Mouse (Mus musculus): ENCODE results near the gene Dnm2.

Dnm2 gene

GRCm38 (mm10) chr9:21547075-21547941 lies 122.6 kb downstream of the Dnm2 start:
- DNase-seq: peak; percentile 61

GRCm38 (mm10) chr9:21551049-21551448 lies 126.3 kb downstream of the Dnm2 start:
- no peak for DNase-seq

GRCm38 (mm10) chr9:21553607-21554273 lies 129.0 kb downstream of the Dnm2 start:
- DNase-seq: no peak

GRCm38 (mm10) chr9:21555198-21555742 lies 130.6 kb downstream of the Dnm2 start:
- no peak for DNase-seq

- DNase-seq: no peak
Measured at GRCm38 (mm10) chr9:21556996-21557395, 132.3 kb downstream of the Dnm2 start.

All from kidney, adult 11 months (tissue).